Mouse (Mus musculus): ENCODE data around the gene 1700017D01Rik. TPM values are rescaled to one million over a fixed set of nuclear protein-coding genes. Genes with fewer than 3 reads are reported as not detected.
"Not testable (repeated sequence)": the region's sequence is repeated elsewhere in the genome, so short reads cannot be mapped to it uniquely, and the experiment has no call there.

The 1700017D01Rik gene
- total and polyA plus RNA-seq, 3 experiments: 0.16 TPM; not detected in 2

GRCm38 (mm10) chr19:11119338-11119737 is 11.3 kb downstream of the 1700017D01Rik start:
- no peaks in the 10 kb centered on the region for H3K36me3 ChIP-seq (replicated peaks)
- TF ChIP-seq POLR2AphosphoS5 (IDR thresholded peaks at IDR 0.05; ENCODE audit: insufficient replicate concordance, low read depth, low read length): no peak
- no peak for TF ChIP-seq GATA1 (IDR thresholded peaks at IDR 0.05; ENCODE audit: borderline replicate concordance, low read length)
- TF ChIP-seq GATA2 (IDR thresholded peaks at IDR 0.05; ENCODE audit: borderline replicate concordance, low read depth, low read length): no peak
- no peak for TF ChIP-seq TAL1 (conservative IDR thresholded peaks at IDR 0.05; ENCODE audit: low read depth, low read length)
- no peak for TF ChIP-seq CTCF (IDR thresholded peaks at IDR 0.05; ENCODE audit: low read depth, low read length)
- H3K27me3 ChIP-seq (ENCODE audit: insufficient read depth, low read length): no peaks in the 10 kb centered on the region
- no peaks in the 10 kb centered on the region for H3K9me3 ChIP-seq (replicated peaks)
- no peaks in the 10 kb centered on the region for H3K4me1 ChIP-seq (ENCODE audit: insufficient read depth, low read depth, low read length)
- no peak for ATAC-seq (ENCODE audit: extremely low read depth, insufficient number of reproducible peaks, low FRiP score, poor library complexity, severe bottlenecking)
- DNase-seq (ENCODE audit: low spot score): no peak
- no peak overlapping the region for H3K4me3 ChIP-seq (ENCODE audit: low read depth, low read length)

- ATAC-seq (ENCODE audit: extremely low read depth, insufficient number of reproducible peaks, low FRiP score, poor library complexity, severe bottlenecking): no peak
- TF ChIP-seq TAL1 (conservative IDR thresholded peaks at IDR 0.05; ENCODE audit: low read depth, low read length) (no peak), GATA2 (IDR thresholded peaks at IDR 0.05; ENCODE audit: borderline replicate concordance, low read depth, low read length) (no peak), POLR2AphosphoS5 (IDR thresholded peaks at IDR 0.05; ENCODE audit: insufficient replicate concordance, low read depth, low read length) (no peak), GATA1 (IDR thresholded peaks at IDR 0.05; ENCODE audit: borderline replicate concordance, low read length) (no peak), CTCF (IDR thresholded peaks at IDR 0.05; ENCODE audit: low read depth, low read length) (no peak)
- H3K9me3 ChIP-seq (replicated peaks): no peaks in the 10 kb centered on the region
- no peak for DNase-seq (ENCODE audit: low spot score)
- no peaks in the 10 kb centered on the region for H3K4me1 ChIP-seq (ENCODE audit: insufficient read depth, low read depth, low read length)
- H3K36me3 ChIP-seq (replicated peaks): no peaks in the 10 kb centered on the region
- H3K4me3 ChIP-seq (ENCODE audit: low read depth, low read length): no peak overlapping the region
- H3K27me3 ChIP-seq (ENCODE audit: insufficient read depth, low read length): no peaks in the 10 kb centered on the region
Measured at GRCm38 (mm10) chr19:11107746-11108145, 22.9 kb downstream of the 1700017D01Rik start.

GRCm38 (mm10) chr19:11101880-11102279 is 28.8 kb downstream of the 1700017D01Rik start:
- Histone ChIP-seq H3K27me3 (ENCODE audit: insufficient read depth, low read length) (no peaks in the 10 kb centered on the region), H3K36me3 (replicated peaks) (no peaks in the 10 kb centered on the region), H3K4me1 (ENCODE audit: insufficient read depth, low read depth, low read length) (no peaks in the 10 kb centered on the region), H3K9me3 (replicated peaks) (no peaks in the 10 kb centered on the region), H3K4me3 (ENCODE audit: low read depth, low read length) (no peak overlapping the region)
- TF ChIP-seq GATA1 (IDR thresholded peaks at IDR 0.05; ENCODE audit: borderline replicate concordance, low read length) (no peak), CTCF (IDR thresholded peaks at IDR 0.05; ENCODE audit: low read depth, low read length) (no peak), GATA2 (IDR thresholded peaks at IDR 0.05; ENCODE audit: borderline replicate concordance, low read depth, low read length) (no peak), TAL1 (conservative IDR thresholded peaks at IDR 0.05; ENCODE audit: low read depth, low read length) (no peak), POLR2AphosphoS5 (IDR thresholded peaks at IDR 0.05; ENCODE audit: insufficient replicate concordance, low read depth, low read length) (no peak)
- no peak for ATAC-seq (ENCODE audit: extremely low read depth, insufficient number of reproducible peaks, low FRiP score, poor library complexity, severe bottlenecking)
- DNase-seq (ENCODE audit: low spot score): no peak

GRCm38 (mm10) chr19:11098401-11098800 is 32.3 kb downstream of the 1700017D01Rik start:
- H3K4me1 ChIP-seq (ENCODE audit: insufficient read depth, low read depth, low read length): no peaks in the 10 kb centered on the region
- no peaks in the 10 kb centered on the region for H3K27me3 ChIP-seq (ENCODE audit: insufficient read depth, low read length)
- no peaks in the 10 kb centered on the region for H3K9me3 ChIP-seq (replicated peaks)
- no peaks in the 10 kb centered on the region for H3K36me3 ChIP-seq (replicated peaks)
- no peak for ATAC-seq (ENCODE audit: extremely low read depth, insufficient number of reproducible peaks, low FRiP score, poor library complexity, severe bottlenecking)
- DNase-seq (ENCODE audit: low spot score): no peak
- TF ChIP-seq TAL1 (conservative IDR thresholded peaks at IDR 0.05; ENCODE audit: low read depth, low read length) (no peak), GATA1 (IDR thresholded peaks at IDR 0.05; ENCODE audit: borderline replicate concordance, low read length) (no peak), GATA2 (IDR thresholded peaks at IDR 0.05; ENCODE audit: borderline replicate concordance, low read depth, low read length) (no peak), POLR2AphosphoS5 (IDR thresholded peaks at IDR 0.05; ENCODE audit: insufficient replicate concordance, low read depth, low read length) (no peak), CTCF (IDR thresholded peaks at IDR 0.05; ENCODE audit: low read depth, low read length) (no peak)
- H3K4me3 ChIP-seq (ENCODE audit: low read depth, low read length): no peak overlapping the region

GRCm38 (mm10) chr19:11092131-11092530 is 38.5 kb downstream of the 1700017D01Rik start:
- DNase-seq (ENCODE audit: low spot score); H3K27me3 ChIP-seq (ENCODE audit: insufficient read depth, low read length); H3K4me3 ChIP-seq (ENCODE audit: low read depth, low read length); H3K4me1 ChIP-seq (ENCODE audit: insufficient read depth, low read depth, low read length); ATAC-seq (ENCODE audit: extremely low read depth, insufficient number of reproducible peaks, low FRiP score, poor library complexity, severe bottlenecking); H3K9me3 ChIP-seq (replicated peaks); H3K36me3 ChIP-seq (replicated peaks): not testable (repeated sequence)

- TF ChIP-seq CTCF (IDR thresholded peaks at IDR 0.05; ENCODE audit: low read depth, low read length) (no peak), TAL1 (conservative IDR thresholded peaks at IDR 0.05; ENCODE audit: low read depth, low read length) (no peak), POLR2AphosphoS5 (IDR thresholded peaks at IDR 0.05; ENCODE audit: insufficient replicate concordance, low read depth, low read length) (no peak), GATA2 (IDR thresholded peaks at IDR 0.05; ENCODE audit: borderline replicate concordance, low read depth, low read length) (no peak), GATA1 (IDR thresholded peaks at IDR 0.05; ENCODE audit: borderline replicate concordance, low read length) (no peak)
- Histone ChIP-seq H3K9me3 (replicated peaks) (no peaks in the 10 kb centered on the region), H3K36me3 (replicated peaks) (no peaks in the 10 kb centered on the region), H3K27me3 (ENCODE audit: insufficient read depth, low read length) (no peaks in the 10 kb centered on the region), H3K4me1 (ENCODE audit: insufficient read depth, low read depth, low read length) (no peaks in the 10 kb centered on the region), H3K4me3 (ENCODE audit: low read depth, low read length) (no peak within 1 kb of the TSS)
- ATAC-seq (ENCODE audit: extremely low read depth, insufficient number of reproducible peaks, low FRiP score, poor library complexity, severe bottlenecking) (no peak), DNase-seq (ENCODE audit: low spot score) (no peak)
Measured at GRCm38 (mm10) chr19:11080934-11081333, 49.7 kb downstream of the 1700017D01Rik start, which contains the start of gene Ms4a8a. Gene Ms4a8a, minus strand, starts transcription at chr19:11081102.

GRCm38 (mm10) chr19:11070364-11070763 is 60.3 kb downstream of the 1700017D01Rik start:
- TF ChIP-seq CTCF (IDR thresholded peaks at IDR 0.05; ENCODE audit: low read depth, low read length): no peak
- TF ChIP-seq GATA2 (IDR thresholded peaks at IDR 0.05; ENCODE audit: borderline replicate concordance, low read depth, low read length): no peak
- no peak for TF ChIP-seq POLR2AphosphoS5 (IDR thresholded peaks at IDR 0.05; ENCODE audit: insufficient replicate concordance, low read depth, low read length)
- TF ChIP-seq TAL1 (conservative IDR thresholded peaks at IDR 0.05; ENCODE audit: low read depth, low read length): no peak
- no peak for TF ChIP-seq GATA1 (IDR thresholded peaks at IDR 0.05; ENCODE audit: borderline replicate concordance, low read length)
- no peaks in the 10 kb centered on the region for H3K9me3 ChIP-seq (replicated peaks)
- no peaks in the 10 kb centered on the region for H3K4me1 ChIP-seq (ENCODE audit: insufficient read depth, low read depth, low read length)
- no peak for ATAC-seq (ENCODE audit: extremely low read depth, insufficient number of reproducible peaks, low FRiP score, poor library complexity, severe bottlenecking)
- 0 out of 2 replicates have a peak, but pooled peaks cover 6% of the 10 kb centered on the region for H3K27me3 ChIP-seq (ENCODE audit: insufficient read depth, low read length)
- H3K36me3 ChIP-seq (replicated peaks): no peaks in the 10 kb centered on the region
- no peak for DNase-seq (ENCODE audit: low spot score)
- no peak overlapping the region for H3K4me3 ChIP-seq (ENCODE audit: low read depth, low read length)
